Mouse (Mus musculus): ENCODE data around the gene Ptpre.

The Ptpre gene

DNA sequence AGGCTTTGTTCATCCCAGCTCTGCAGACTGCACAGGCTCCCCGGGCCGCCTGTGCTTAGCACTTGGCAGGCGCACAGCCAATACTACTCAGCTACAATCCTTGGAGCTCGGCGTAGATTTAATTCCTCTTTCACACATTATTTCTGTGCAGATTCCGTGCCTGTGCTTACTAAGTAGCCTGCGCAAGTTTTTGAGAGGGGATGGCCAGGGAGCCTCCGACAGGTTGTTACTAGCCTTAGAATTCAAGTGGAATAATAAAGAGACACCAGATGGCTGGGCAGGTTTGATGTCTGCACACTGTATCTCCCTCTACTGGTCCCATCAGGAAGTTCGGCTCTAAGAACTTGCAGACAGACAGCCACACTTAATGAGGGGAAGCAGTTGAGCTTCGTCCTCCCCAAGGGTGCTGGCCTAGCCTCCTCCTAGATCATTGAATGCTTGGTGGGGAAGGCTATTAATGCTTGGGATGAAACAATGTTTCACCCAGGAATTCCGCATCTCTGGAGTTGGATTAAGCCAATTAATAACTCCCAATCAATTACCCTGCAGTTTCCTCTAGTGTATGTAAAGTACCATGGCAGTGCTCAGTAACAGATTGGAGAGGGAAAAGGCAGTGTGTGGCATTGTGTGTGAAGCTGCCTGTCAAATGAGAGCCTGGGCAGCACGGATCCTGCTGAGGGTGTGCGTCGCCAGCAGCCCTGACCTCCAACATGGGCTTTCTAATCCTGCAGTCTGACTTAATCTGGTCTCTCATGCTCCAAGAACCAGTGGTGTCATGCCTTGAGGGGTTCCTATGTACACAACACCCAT, 104.6 kb downstream of the Ptpre start:
- peak; percentile 76 for DNase-seq (ENCODE audit: low spot score)

DNA sequence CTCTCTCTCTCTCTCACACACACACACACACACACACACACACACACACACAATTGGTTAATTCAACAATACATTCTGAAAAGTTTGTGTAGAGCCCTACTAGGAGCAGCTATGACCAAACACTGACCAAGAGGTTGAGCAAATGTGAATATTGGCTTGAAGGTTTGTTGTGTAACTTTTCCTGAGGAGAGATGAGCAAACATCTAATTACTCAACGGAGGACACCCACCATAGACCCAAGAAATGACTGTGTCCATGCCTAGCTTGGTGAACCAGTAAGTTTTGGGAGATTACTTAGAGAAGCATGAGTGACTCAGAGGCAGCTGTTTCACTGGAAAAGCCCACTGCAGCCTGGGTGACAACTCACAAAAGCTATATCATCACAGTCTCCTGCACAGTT, 107.2 kb downstream of the Ptpre start:
- no peak for DNase-seq (ENCODE audit: low spot score)

GRCm38 (mm10) chr7:135646976-135647375, 109.7 kb downstream of the Ptpre start:
- DNase-seq (ENCODE audit: low spot score), result no peak

DNA sequence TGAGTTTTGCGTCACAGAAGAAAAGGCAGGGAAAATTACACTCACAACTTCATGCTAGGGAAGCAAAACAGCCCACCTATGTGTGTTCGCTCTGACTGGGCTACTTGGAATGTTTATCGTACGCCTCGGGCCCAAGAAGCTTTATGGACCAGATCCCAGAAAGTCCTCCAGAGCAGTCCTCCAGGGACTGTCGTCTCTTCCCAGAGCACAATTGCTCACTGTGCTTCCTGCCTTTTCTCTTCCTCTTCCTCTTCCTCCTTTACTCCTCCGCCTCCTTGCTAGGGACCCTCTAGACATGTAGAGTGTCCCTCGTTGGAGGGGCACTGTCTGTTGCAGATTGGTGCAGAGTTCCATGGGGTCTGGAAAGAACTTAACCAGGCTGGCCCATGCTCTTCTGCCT, 111.5 kb downstream of the Ptpre start:
- DNase-seq (ENCODE audit: low spot score), result no peak

DNA sequence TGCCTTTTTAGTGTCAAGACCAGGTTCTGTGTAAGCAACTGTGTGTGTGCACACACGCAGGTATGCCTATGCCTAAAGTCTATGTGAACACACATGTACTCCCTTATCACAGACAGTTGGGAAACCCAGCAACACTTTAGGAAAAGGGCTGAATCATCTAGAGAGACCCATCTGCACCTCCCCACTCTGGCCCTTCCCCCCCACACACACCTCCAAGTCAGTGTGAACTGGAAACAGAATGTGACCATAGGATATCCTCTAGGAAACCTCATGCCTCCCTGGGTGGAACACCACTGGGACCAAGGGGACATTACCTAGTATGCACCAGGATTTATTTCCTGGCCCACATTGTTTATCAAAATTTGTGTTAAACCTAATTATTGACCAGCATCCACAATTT, 112.0 kb downstream of the Ptpre start:
- no peak for DNase-seq (ENCODE audit: low spot score)

GRCm38 (mm10) chr7:135650061-135650460, 112.8 kb downstream of the Ptpre start:
- no peak for DNase-seq (ENCODE audit: low spot score)

DNA sequence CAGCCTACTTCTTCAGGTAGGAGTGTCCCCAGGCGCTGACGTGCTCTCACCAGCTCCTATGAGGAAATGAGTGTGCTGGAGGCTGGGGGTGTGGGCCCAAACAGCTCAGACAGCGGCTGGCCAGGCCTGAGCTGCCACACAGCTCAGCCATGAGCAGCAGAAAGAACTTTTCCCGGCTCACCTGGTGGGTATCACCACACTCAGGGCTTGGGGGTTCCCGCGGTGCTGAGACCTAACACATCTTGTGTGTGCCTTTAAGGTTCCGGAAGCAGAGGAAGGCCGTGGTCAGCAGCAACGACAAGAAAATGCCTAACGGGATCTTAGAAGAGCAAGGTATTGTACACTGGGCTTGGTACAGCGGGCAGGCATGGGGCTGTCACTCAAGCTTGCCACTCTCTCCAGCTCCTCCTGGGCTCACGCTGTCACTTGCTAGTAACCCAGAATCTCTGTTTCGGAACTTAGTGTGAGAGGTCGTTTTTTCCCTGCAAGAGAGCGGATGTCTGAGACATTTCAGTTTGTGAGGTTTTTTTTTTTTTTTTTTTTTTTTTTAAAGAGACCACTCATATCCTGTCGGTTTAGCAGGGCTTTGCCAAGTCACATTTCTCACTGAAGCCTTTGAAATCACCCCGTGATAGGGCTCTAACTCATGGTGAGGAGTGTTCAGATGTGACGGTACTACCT, 114.7 kb downstream of the Ptpre start:
- DNase-seq (ENCODE audit: low spot score), result no peak

GRCm38 (mm10) chr7:135652781-135653180, 115.5 kb downstream of the Ptpre start:
- no peak for DNase-seq (ENCODE audit: low spot score)

DNA sequence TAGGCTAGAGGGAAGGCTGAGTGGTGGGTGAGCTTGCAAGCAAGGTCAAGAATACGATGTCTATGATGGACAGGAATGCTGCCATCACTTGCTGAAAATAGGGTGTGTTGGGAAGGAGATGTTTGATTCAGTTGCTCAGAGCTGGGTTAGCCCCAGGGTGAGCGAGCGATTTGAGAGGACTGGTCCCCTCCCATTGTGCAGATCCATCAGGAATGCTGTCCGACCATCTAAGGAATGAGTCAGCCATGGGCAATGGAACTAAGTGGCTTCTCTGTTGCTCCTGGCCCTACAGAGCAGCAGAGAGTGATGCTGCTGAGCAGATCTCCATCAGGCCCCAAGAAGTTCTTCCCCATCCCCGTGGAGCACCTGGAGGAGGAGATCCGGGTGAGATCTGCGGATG, 116.3 kb downstream of the Ptpre start:
- DNase-seq (ENCODE audit: low spot score), result no peak

DNA sequence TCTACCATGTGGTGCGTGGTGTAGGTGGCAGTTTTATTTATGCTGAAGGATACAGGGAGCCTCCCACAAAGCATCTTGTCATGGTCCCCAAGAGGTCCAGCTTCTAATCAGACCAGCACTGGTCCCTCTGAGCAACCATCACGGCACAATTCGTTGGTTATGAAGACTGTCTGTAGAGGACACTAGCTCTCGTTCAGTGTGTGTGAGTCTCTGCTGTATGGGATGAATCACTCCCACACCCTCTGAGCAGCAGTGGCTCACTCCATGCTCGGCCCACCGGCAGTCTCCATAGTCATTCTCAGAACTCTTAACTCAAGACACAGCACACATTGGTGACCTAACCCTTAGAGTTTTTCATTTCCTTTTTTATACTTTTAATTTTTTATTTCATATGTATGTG, 117.0 kb downstream of the Ptpre start:
- DNase-seq (ENCODE audit: low spot score), result no peak

- DNase-seq (ENCODE audit: low spot score), result no peak
Observed at GRCm38 (mm10) chr7:135655113-135655512, 117.8 kb downstream of the Ptpre start.

GRCm38 (mm10) chr7:135658150-135658549, 120.9 kb downstream of the Ptpre start:
- DNase-seq (ENCODE audit: low spot score), result no peak

DNA sequence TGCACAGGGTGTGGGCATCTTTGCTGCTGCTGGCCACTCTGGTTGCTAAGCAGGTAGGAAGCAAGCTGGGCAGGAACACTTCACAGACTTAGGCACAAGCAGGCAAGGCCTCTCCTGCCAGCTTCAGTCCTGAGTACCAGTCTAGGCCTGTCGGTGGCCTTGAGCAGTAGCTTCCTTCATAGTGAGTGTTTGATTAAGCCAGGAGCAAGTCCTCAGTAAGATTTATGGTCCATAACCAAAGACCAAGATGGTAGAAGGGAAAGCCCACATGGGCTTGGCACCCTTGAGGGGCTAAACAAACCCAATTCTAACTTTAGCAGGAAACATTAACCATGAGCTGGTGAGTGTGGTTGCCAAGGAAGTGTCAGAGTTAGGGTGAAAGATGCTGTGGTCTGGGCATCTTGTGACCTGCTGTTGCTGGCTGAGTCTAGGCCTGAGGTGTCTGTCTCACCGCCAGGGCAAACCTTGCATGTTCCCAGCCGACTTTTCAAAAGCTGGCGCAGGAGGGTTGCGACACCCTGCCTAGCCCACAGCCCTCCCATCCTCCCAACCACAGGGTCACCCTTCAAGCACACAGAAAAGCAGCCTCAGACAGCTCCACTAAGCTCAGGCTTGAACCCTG, 122.1 kb downstream of the Ptpre start:
- DNase-seq (ENCODE audit: low spot score), result no peak

- no peak for DNase-seq (ENCODE audit: low spot score)
Observed at GRCm38 (mm10) chr7:135660314-135660713, 123.0 kb downstream of the Ptpre start.

- no peak for DNase-seq (ENCODE audit: low spot score)
Observed at GRCm38 (mm10) chr7:135664211-135664610, 126.9 kb downstream of the Ptpre start.

GRCm38 (mm10) chr7:135666314-135666713, 129.0 kb downstream of the Ptpre start:
- no peak for DNase-seq (ENCODE audit: low spot score)

DNA sequence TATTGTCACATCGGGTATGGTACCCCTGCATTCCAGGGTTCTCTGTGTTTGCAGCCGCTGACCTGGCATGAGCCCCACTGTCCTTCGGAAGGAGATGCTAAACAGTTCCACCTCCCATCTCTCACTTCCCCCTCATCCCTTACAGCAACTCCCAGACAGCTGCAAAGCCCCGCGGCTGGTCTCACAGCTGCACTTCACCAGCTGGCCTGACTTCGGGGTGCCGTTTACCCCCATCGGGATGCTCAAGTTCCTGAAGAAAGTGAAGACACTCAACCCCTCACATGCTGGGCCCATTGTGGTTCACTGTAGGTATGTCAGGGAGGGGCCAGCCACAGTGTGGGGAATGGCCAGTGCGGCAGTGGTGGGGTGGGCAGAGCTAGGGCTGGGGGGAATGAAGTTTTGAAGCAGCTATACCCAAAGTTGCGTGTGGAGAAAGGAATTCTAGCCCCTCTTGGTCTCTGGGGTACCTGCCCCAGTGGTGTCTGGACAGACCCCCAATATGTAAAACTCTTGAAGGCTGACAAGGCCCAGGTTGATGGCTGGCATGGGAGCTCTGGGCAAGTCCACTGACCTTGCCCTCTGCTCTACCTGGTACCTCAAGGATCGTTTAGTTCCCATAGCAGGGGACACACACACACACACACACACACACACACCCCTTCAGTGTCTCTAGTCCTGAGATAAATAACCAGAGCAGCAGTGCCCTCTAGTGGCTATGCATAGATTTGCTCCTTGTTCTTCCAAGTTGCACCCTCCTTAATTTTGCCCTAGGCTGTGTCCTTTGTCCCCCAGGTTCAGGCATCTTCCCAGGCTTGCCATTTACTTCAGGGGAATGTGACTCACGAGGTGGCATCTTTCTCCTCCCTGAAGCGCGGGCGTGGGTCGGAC, 131.8 kb downstream of the Ptpre start:
- peak; percentile 91 for DNase-seq (ENCODE audit: low spot score)

GRCm38 (mm10) chr7:135673576-135673975, 136.3 kb downstream of the Ptpre start:
- no peak for DNase-seq (ENCODE audit: low spot score)

GRCm38 (mm10) chr7:135676722-135677121, 139.4 kb downstream of the Ptpre start:
- DNase-seq (ENCODE audit: low spot score), result no peak

GRCm38 (mm10) chr7:135680334-135680733, 143.1 kb downstream of the Ptpre start:
- DNase-seq (ENCODE audit: low spot score), result peak; percentile 54

GRCm38 (mm10) chr7:135684098-135684497, 146.8 kb downstream of the Ptpre start:
- DNase-seq (ENCODE audit: low spot score), result peak; percentile 73

GRCm38 (mm10) chr7:135684938-135685337, 147.7 kb downstream of the Ptpre start:
- no peak for DNase-seq (ENCODE audit: low spot score)
